Mouse (Mus musculus) C2C12 (cell line): ENCODE measurements around the gene Lrrc8d. TPM values are rescaled to one million over a fixed set of nuclear protein-coding genes. Genes with fewer than 3 reads are reported as not detected.
A peak's percentile ranks its signal among the peaks of the same experiment; 100 is the strongest.
"Not testable (repeated sequence)": the region's sequence is repeated elsewhere in the genome, so short reads cannot be mapped to it uniquely, and the experiment has no call there.

ENCODE experiments used
- H3K27me3 ChIP-seq: one replicate; pipeline ENCODE4 v1.6.1; 2011; ENCODE audit not compliant: control insufficient read depth, insufficient read depth, insufficient read length
- H3K36me3 ChIP-seq: one replicate; pipeline ENCODE4 v1.6.1; 2011; ENCODE audit not compliant: control insufficient read depth, insufficient read depth
- H3K4me3 ChIP-seq: one replicate; pipeline ENCODE4 v1.5.1; 2011; ENCODE audit warnings: mild to moderate bottlenecking, control low read depth; ENCODE audit not compliant: poor library complexity, insufficient read depth, severe bottlenecking
- H3K79me2 ChIP-seq: one replicate; pipeline ENCODE4 v1.6.1; 2011; ENCODE audit not compliant: control insufficient read depth, insufficient read depth
- H3K79me3 ChIP-seq: one replicate; pipeline ENCODE4 v1.6.1; 2011; ENCODE audit warnings: low read depth, control low read depth
- H3ac ChIP-seq: one replicate; pipeline ENCODE3; 2011; ENCODE audit warnings: low read depth; ENCODE audit not compliant: control insufficient read depth, insufficient read length
- CEBPB ChIP-seq: IDR thresholded peaks from one replicate; pipeline ENCODE4 v1.6.1; 2011; ENCODE audit warnings: low read depth, mild to moderate bottlenecking, control low read depth, moderate library complexity
- CTCF ChIP-seq: IDR thresholded peaks from one replicate; pipeline ENCODE4 v1.5.1; 2011; ENCODE audit not compliant: control insufficient read depth, insufficient read depth, insufficient read length
- FOSL1 ChIP-seq: IDR thresholded peaks from one replicate; pipeline ENCODE4 v1.8.0; 2011; ENCODE audit warnings: mild to moderate bottlenecking, low read length; ENCODE audit not compliant: poor library complexity, insufficient read depth, severe bottlenecking
- MAX ChIP-seq: IDR thresholded peaks from one replicate; pipeline ENCODE4 v1.6.1; 2011; ENCODE audit warnings: mild to moderate bottlenecking, control low read depth
- MYOD1 ChIP-seq: IDR thresholded peaks from one replicate; pipeline ENCODE4 v1.6.1; 2011; ENCODE audit warnings: low read depth; ENCODE audit not compliant: control insufficient read depth, insufficient read length
- MYOG ChIP-seq: IDR thresholded peaks from one replicate; pipeline ENCODE4 v1.6.1; 2011; ENCODE audit not compliant: control insufficient read depth, insufficient read length; ENCODE audit errors: extremely low read depth
- USF1 ChIP-seq: IDR thresholded peaks from one replicate; pipeline ENCODE4 v1.6.1; 2011; ENCODE audit warnings: low read depth, mild to moderate bottlenecking, control low read depth, moderate library complexity
- polyA plus RNA-seq: library from polyadenylated mRNA; unstranded; fragments of >200 nt; fragmentation: generic; extraction: Trizol; gene quantifications from one replicate; pipeline ENCODE4 v1.2.1, GENCODE M21; 2012; ENCODE audit warnings: missing spikeins

Gene Lrrc8d
- polyA plus RNA-seq, 1 experiment, result 21.1 TPM

GRCm38 (mm10) chr5:105683912-105684350 lies 15.8 kb upstream of the Lrrc8d start:
- no peak for TF ChIP-seq MYOD1
- TF ChIP-seq CTCF, result no peak
- H3ac ChIP-seq, result no peak overlapping the region
- no peaks in the 10 kb centered on the region for H3K27me3 ChIP-seq
- no peaks in the 10 kb centered on the region for H3K79me2 ChIP-seq
- no peak overlapping the region for H3K4me3 ChIP-seq
- H3K36me3 ChIP-seq, result no peaks in the 10 kb centered on the region
- H3K79me3 ChIP-seq, result no peaks in the 10 kb centered on the region

GRCm38 (mm10) chr5:105684861-105685600 lies 14.7 kb upstream of the Lrrc8d start:
- no peak overlapping the region for H3ac ChIP-seq
- H3K4me3 ChIP-seq, result no peak overlapping the region
- no peak for TF ChIP-seq MYOG
- peak; percentile 37 for TF ChIP-seq CTCF
- no peak for TF ChIP-seq CEBPB
- peak; percentile 29 for TF ChIP-seq MAX
- TF ChIP-seq MYOD1, result peak; percentile 42
- no peak for TF ChIP-seq USF1
- no peak for TF ChIP-seq FOSL1

GRCm38 (mm10) chr5:105685780-105686305 lies 13.9 kb upstream of the Lrrc8d start:
- not testable (repeated sequence) for H3K4me3 ChIP-seq, H3K79me3 ChIP-seq, H3K79me2 ChIP-seq, H3K36me3 ChIP-seq, H3ac ChIP-seq, H3K27me3 ChIP-seq

More at GRCm38 (mm10) chr5:105684861-105685600, 14.7 kb upstream of the Lrrc8d start:
- H3K79me3 ChIP-seq, result no peaks in the 10 kb centered on the region
- H3K36me3 ChIP-seq, result no peaks in the 10 kb centered on the region
- H3K79me2 ChIP-seq, result no peaks in the 10 kb centered on the region
- no peaks in the 10 kb centered on the region for H3K27me3 ChIP-seq

GRCm38 (mm10) chr5:105686331-105686995 lies 13.3 kb upstream of the Lrrc8d start:
- no peak overlapping the region for H3K4me3 ChIP-seq
- no peaks in the 10 kb centered on the region for H3K36me3 ChIP-seq
- H3K79me3 ChIP-seq, result no peaks in the 10 kb centered on the region
- TF ChIP-seq MAX (no peak), MYOD1 (no peak), USF1 (no peak), MYOG (no peak), CTCF (no peak), CEBPB (no peak), FOSL1 (no peak)
- H3ac ChIP-seq, result no peak overlapping the region
- H3K79me2 ChIP-seq, result no peaks in the 10 kb centered on the region
- H3K27me3 ChIP-seq, result no peaks in the 10 kb centered on the region

- no peaks in the 10 kb centered on the region for H3K36me3 ChIP-seq
- H3K27me3 ChIP-seq, result no peaks in the 10 kb centered on the region
- H3K79me2 ChIP-seq, result no peaks in the 10 kb centered on the region
- H3K4me3 ChIP-seq, result peak overlapping the region; percentile 11
- no peak overlapping the region for H3ac ChIP-seq
- H3K79me3 ChIP-seq, result no peaks in the 10 kb centered on the region
- TF ChIP-seq FOSL1 (no peak), MAX (no peak), CTCF (no peak)
Measured at GRCm38 (mm10) chr5:105690502-105691454, 9.0 kb upstream of the Lrrc8d start.
